Mouse (Mus musculus): Measurements from ENCODE around the gene Spata17.

The Spata17 gene

GRCm38 (mm10) chr1:187004306-187004705 lies 211.0 kb downstream of the Spata17 start:
- ATAC-seq (ENCODE audit: low TSS enrichment), result no peak

GRCm38 (mm10) chr1:187003441-187003861 lies 211.8 kb downstream of the Spata17 start:
- no peak for ATAC-seq (ENCODE audit: low TSS enrichment)

- no peak for ATAC-seq (ENCODE audit: low TSS enrichment)
Measured at GRCm38 (mm10) chr1:186997596-186998304, 217.5 kb downstream of the Spata17 start.
